Mouse (Mus musculus): ENCODE results near the gene Tsn.

The Tsn gene

GRCm38 (mm10) chr1:118311622-118312326, at the start of gene Tsn:
Gene Tsn (minus strand): TSS chr1:118311739.
- DNase-seq (ENCODE audit: low spot score) = no peak

- no peak for DNase-seq (ENCODE audit: low spot score)
These were observed 47.7 kb upstream of the Tsn start for GRCm38 (mm10) chr1:118359071-118359761.

GRCm38 (mm10) chr1:118349922-118350321, 38.4 kb upstream of the Tsn start:
- DNase-seq (ENCODE audit: low spot score) = no peak

GRCm38 (mm10) chr1:118343649-118344435, 32.3 kb upstream of the Tsn start:
- DNase-seq (ENCODE audit: low spot score) = no peak

- DNase-seq (ENCODE audit: low spot score) = no peak
These were observed 26.4 kb upstream of the Tsn start for GRCm38 (mm10) chr1:118337921-118338320.

- DNase-seq (ENCODE audit: low spot score) = no peak
These were observed 24.3 kb upstream of the Tsn start for GRCm38 (mm10) chr1:118335847-118336246.

- no peak for DNase-seq (ENCODE audit: low spot score)
These were observed 23.5 kb upstream of the Tsn start for GRCm38 (mm10) chr1:118334749-118335713.

GRCm38 (mm10) chr1:118321661-118322201, 10.2 kb upstream of the Tsn start, which contains the start of gene Nifk:
Gene Nifk (plus strand): TSS chr1:118321839.
- peak; percentile 92 for DNase-seq (ENCODE audit: low spot score)

- peak; percentile 62 for DNase-seq (ENCODE audit: low spot score)
These were observed 9.2 kb upstream of the Tsn start for GRCm38 (mm10) chr1:118320696-118321095.

GRCm38 (mm10) chr1:118310780-118311621, 538 bp downstream of the Tsn start:
- DNase-seq (ENCODE audit: low spot score) = peak; percentile 93

GRCm38 (mm10) chr1:118297719-118298118, 13.8 kb downstream of the Tsn start:
- no peak for DNase-seq (ENCODE audit: low spot score)

- DNase-seq (ENCODE audit: low spot score) = no peak
These were observed 14.9 kb downstream of the Tsn start for GRCm38 (mm10) chr1:118296673-118297072.

GRCm38 (mm10) chr1:118294826-118295225, 16.7 kb downstream of the Tsn start:
- no peak for DNase-seq (ENCODE audit: low spot score)

GRCm38 (mm10) chr1:118294192-118294591, 17.3 kb downstream of the Tsn start:
- DNase-seq (ENCODE audit: low spot score) = no peak

GRCm38 (mm10) chr1:118292291-118292690, 19.2 kb downstream of the Tsn start:
- DNase-seq (ENCODE audit: low spot score) = no peak

- DNase-seq (ENCODE audit: low spot score) = no peak
These were observed 36.4 kb downstream of the Tsn start for GRCm38 (mm10) chr1:118275139-118275538.

- DNase-seq (ENCODE audit: low spot score) = no peak
These were observed 59.6 kb downstream of the Tsn start for GRCm38 (mm10) chr1:118251931-118252330.

All from testis, postnatal 10 days (tissue).